19 mouse cellular contexts compared by ENCODE assay signal in the genomic region with DNA sequence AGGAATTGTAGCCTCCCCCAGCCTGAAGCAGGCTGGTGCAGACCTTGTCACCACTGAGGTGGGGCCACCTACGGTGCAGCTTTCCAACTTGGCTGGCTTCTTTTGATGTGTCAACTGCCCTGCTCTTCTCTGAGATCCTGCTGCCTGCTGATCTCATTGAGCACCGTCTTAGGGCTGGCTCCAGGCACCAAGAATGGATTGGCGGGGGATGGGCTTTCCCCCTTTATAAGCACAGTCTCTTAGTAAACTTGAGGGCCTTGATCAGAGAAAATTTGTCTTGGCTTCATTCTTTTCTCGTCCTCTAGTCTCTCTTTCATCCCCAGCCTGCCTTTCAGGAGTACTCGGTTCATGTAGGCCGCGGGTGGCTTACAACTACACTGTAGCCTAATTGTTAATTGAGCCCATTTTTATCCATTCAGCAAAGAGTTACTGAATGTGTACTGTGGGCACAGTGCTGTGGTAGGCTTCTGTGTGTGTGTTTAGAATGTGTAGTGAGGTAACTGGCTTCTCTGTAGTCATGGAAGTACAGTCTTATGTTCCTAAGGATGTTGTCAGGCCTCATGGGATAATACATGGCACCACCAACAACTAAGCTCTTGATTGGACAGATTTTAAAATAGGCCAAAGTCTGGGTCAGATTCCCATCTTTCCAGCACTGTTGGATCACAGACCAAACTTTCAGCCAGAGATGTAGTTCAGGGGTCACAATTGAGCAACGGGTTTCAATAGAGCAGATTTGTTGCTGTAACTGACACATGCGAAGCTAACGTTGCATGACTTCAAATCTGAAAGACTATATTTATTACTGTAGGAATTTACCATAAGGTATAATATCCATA. TPM values are rescaled to one million over a fixed set of nuclear protein-coding genes. Genes with fewer than 3 reads are reported as not detected.
DNase-seq lines count a peak whose midpoint lies in the region; ATAC-seq and TF ChIP-seq lines count a peak whose summit lies in the region.
"Had no signal": no experiment of that assay in that cellular context is flagged by ENCODE, and none has a peak within 500 bp of the region (broad histone marks: within the 10 kb centered on the region; RNA-seq: fewer than 3 reads in every experiment).

No protein-coding gene starts in this region.

- no peak overlapping the region for H3K9ac ChIP-seq in liver, adult 2 months (ENCODE audit: low read depth, low read length)
- no peak overlapping the region for H3K9ac ChIP-seq in liver, embryonic 11.5 days (ENCODE audit: low read depth, low read length)
- H3K9ac ChIP-seq in liver, postnatal 0 days (replicated peaks), result no peak overlapping the region
- H3K9ac ChIP-seq: heart, embryonic 15.5 days; lung, embryonic 14.5 days; neural tube, embryonic 13.5 days had no signal

- intact Hi-C loops in gastrocnemius, adult 2 months (cut with DNase I), result no loop called here

- no peak for ATAC-seq in liver, embryonic 11.5 days (replicated peaks; ENCODE audit: low FRiP score)
- ATAC-seq in liver, postnatal 0 days, result peak; percentile 98
- ATAC-seq in CD4-positive, CD25-positive, alpha-beta regulatory T cell, adult 4 months, result no peak

- peak; percentile 52; the same call in 1 of the 2 replicates for TF ChIP-seq EP300 in liver, postnatal 0 days (IDR thresholded peaks at IDR 0.05; ENCODE audit: low read depth)

- TF ChIP-seq POLR2A in liver, adult 2 months (IDR thresholded peaks at IDR 0.05; ENCODE audit: extremely low read depth, insufficient read depth, low read length), result no peak
- no peak for TF ChIP-seq POLR2A in brain, embryonic 14.5 days (IDR thresholded peaks at IDR 0.05; ENCODE audit: borderline replicate concordance, extremely low read depth, insufficient read depth, insufficient read length, poor library complexity, severe bottlenecking)

- H3K4me3 ChIP-seq in liver, adult 2 months (ENCODE audit: insufficient read depth, low read depth, low read length), result no peak overlapping the region
- no peak overlapping the region for H3K4me3 ChIP-seq in liver, embryonic 11.5 days (ENCODE audit: low read depth, low read length)
- H3K4me3 ChIP-seq in liver, postnatal 0 days (ENCODE audit: low read depth, low read length), result no peak overlapping the region
- no peak overlapping the region for H3K4me3 ChIP-seq in gastrocnemius, adult 2 months
- H3K4me3 ChIP-seq: heart, embryonic 15.5 days; neural tube, embryonic 13.5 days had no signal

- peak; percentile 17 for DNase-seq in adrenal gland, adult 2 months
- DNase-seq in adrenal gland, adult 18-20 months (ENCODE audit: low spot score in 2 of 2), result no peak
- DNase-seq in liver, adult 2 months (ENCODE audit: extremely low read depth, low read depth, low spot score), result peak; percentile 99
- no peak for DNase-seq in liver, embryonic 11.5 days (ENCODE audit: low spot score)
- DNase-seq in brain, embryonic 14.5 days (ENCODE audit: low read depth), result peak; percentile 65
- DNase-seq in liver, postnatal 0 days, result no peak
- no peak for DNase-seq in gastrocnemius, adult 2 months
- DNase-seq: cerebellum, postnatal 10 days; heart, adult 11 months; kidney, adult 11 months; kidney, postnatal 10 days; lung, embryonic 14.5 days; right cerebral cortex, postnatal 25 days; thymus, postnatal 25 days had no signal

- no peaks in the 10 kb centered on the region for H3K9me3 ChIP-seq in liver, embryonic 11.5 days (ENCODE audit: control insufficient read depth, low read length)
- H3K9me3 ChIP-seq in liver, postnatal 0 days (ENCODE audit: low read length), result no peaks in the 10 kb centered on the region
- H3K9me3 ChIP-seq: heart, embryonic 15.5 days; neural tube, embryonic 13.5 days had no signal

- peak overlapping the region; percentile 76 for H3K27ac ChIP-seq in liver, adult 2 months (replicated peaks; ENCODE audit: insufficient read depth, low read depth, low read length)
- H3K27ac ChIP-seq in liver, embryonic 11.5 days (ENCODE audit: low read depth, low read length), result no peak overlapping the region
- H3K27ac ChIP-seq in liver, postnatal 0 days (ENCODE audit: low read depth), result peak overlapping the region; percentile 44; the same call in 1 of the 2 replicates
- H3K27ac ChIP-seq in gastrocnemius, adult 2 months, result no peak overlapping the region
- H3K27ac ChIP-seq: heart, embryonic 15.5 days; macrophage; neural tube, embryonic 13.5 days had no signal

- H3K79me2 ChIP-seq in liver, adult 2 months (ENCODE audit: control insufficient read depth, insufficient read depth, low read length), result no peaks in the 10 kb centered on the region

- WGBS in liver, adult 2 months, result 48% methylated on average over 10 of the region's 10 CpGs
- 83% methylated on average over 10 of the region's 10 CpGs for WGBS in liver, embryonic 11.5 days
- WGBS in liver, postnatal 0 days (ENCODE audit: insufficient replicate concordance), result 73% methylated on average over 10 of the region's 10 CpGs

- H3K4me1 ChIP-seq in liver, adult 2 months (ENCODE audit: control insufficient read depth, insufficient read depth, low read length), result peaks cover 13% of the 10 kb centered on the region; the same call in 1 of the 2 replicates
- no peaks in the 10 kb centered on the region for H3K4me1 ChIP-seq in liver, embryonic 11.5 days (replicated peaks; ENCODE audit: control insufficient read depth, insufficient read depth, low read length)
- H3K4me1 ChIP-seq in liver, postnatal 0 days (ENCODE audit: insufficient read depth), result no peaks in the 10 kb centered on the region
- H3K4me1 ChIP-seq: heart, embryonic 15.5 days; neural tube, embryonic 13.5 days had no signal

- no peaks in the 10 kb centered on the region for H3K27me3 ChIP-seq in liver, adult 2 months (ENCODE audit: control insufficient read depth, insufficient read depth, low read length)
- no peaks in the 10 kb centered on the region for H3K27me3 ChIP-seq in liver, embryonic 11.5 days (replicated peaks; ENCODE audit: control insufficient read depth, insufficient read depth, low read length)
- no peaks in the 10 kb centered on the region for H3K27me3 ChIP-seq in liver, postnatal 0 days (ENCODE audit: insufficient read depth, low read length)
- H3K27me3 ChIP-seq: heart, embryonic 15.5 days; neural tube, embryonic 13.5 days had no signal

- H3K4me2 ChIP-seq in liver, embryonic 11.5 days, result no peak overlapping the region
- no peak overlapping the region for H3K4me2 ChIP-seq in liver, postnatal 0 days (ENCODE audit: low read depth, low read length)
- H3K4me2 ChIP-seq: heart, embryonic 15.5 days; lung, embryonic 14.5 days; neural tube, embryonic 13.5 days had no signal

- H3K36me3 ChIP-seq in liver, adult 2 months (ENCODE audit: control insufficient read depth, insufficient read depth, low read length), result no peaks in the 10 kb centered on the region
- no peaks in the 10 kb centered on the region for H3K36me3 ChIP-seq in liver, embryonic 11.5 days (ENCODE audit: control insufficient read depth, insufficient read depth, low read length)
- no peaks in the 10 kb centered on the region for H3K36me3 ChIP-seq in liver, postnatal 0 days (replicated peaks; ENCODE audit: insufficient read depth, low read length)
- H3K36me3 ChIP-seq: heart, embryonic 15.5 days; neural tube, embryonic 13.5 days had no signal

- TF ChIP-seq CTCF in liver, adult 2 months (IDR thresholded peaks at IDR 0.05; ENCODE audit: low read depth, low read length), result no peak
- TF ChIP-seq CTCF in brain, embryonic 14.5 days (IDR thresholded peaks at IDR 0.05; ENCODE audit: borderline replicate concordance, extremely low read depth, insufficient read depth, insufficient read length), result no peak
- no peak for TF ChIP-seq CTCF in liver, postnatal 0 days (IDR thresholded peaks at IDR 0.05; ENCODE audit: low read depth)
- no peak for TF ChIP-seq CTCF in gastrocnemius, adult 2 months (IDR thresholded peaks at IDR 0.05)

RNA-seq across cellular contexts. Expression of a gene that starts 25.4 kb away (rescaled TPM):
- 100 to 1,000 TPM; 281 to 437 TPM for total RNA-seq in adrenal gland, adult 2 months (2021)
- 147 and 215 TPM in 2 replicates for polyA plus RNA-seq in adrenal gland, adult 2 months (2012; rRNA removed)
- 100 to 1,000 TPM; 290 to 1,000 TPM for total RNA-seq in adrenal gland, adult 18-20 months (2021)
- 2.7 and 2.9 TPM in 2 replicates for total RNA-seq in liver, adult 2 months (2014; rRNA removed)
- 3.8 and 10.3 TPM in 2 replicates for polyA plus RNA-seq in liver, adult 2 months (2012; rRNA removed)
- polyA plus RNA-seq in liver, embryonic 11.5 days (2014; fragmentation: Nextera tagmentation; extraction: Ambion mirVana), result 2.1 and 2.4 TPM in 2 replicates
- polyA plus RNA-seq in brain, embryonic 14.5 days (2012; rRNA removed), result 1.1 and 1.3 TPM in 2 replicates
- polyA plus RNA-seq in liver, postnatal 0 days (2015; fragmentation: Nextera tagmentation; extraction: Ambion mirVana), result 9.7 and 10.0 TPM in 2 replicates
- not detected for polyA plus RNA-seq in CD4-positive, CD25-positive, alpha-beta regulatory T cell, adult 4 months (2017; shearing (Covaris generic))
- total RNA-seq in gastrocnemius, adult 2 months (2021), result 1,000 to 10,000 TPM in 1 of 2 experiments, 100 to 1,000 TPM in 1; 484 to 1,239 TPM
- total RNA-seq: hematopoietic stem cell, adult 5-6 weeks had no signal
- polyA plus RNA-seq: macrophage had no signal

Comparison
In these comparisons a context has a peak if more than half of its experiments do, and no peak if none do; other contexts are left out.
1. DNase-seq: peak in adrenal gland, adult 2 months (single experiment), liver, adult 2 months (single experiment) and brain, embryonic 14.5 days (single experiment); none in adrenal gland, adult 18-20 months (0 of 2), liver, embryonic 11.5 days (single experiment), liver, postnatal 0 days (single experiment) and gastrocnemius, adult 2 months (single experiment).
2. H3K27ac ChIP-seq: peak in liver, adult 2 months (single experiment) and liver, postnatal 0 days (single experiment); none in liver, embryonic 11.5 days (single experiment) and gastrocnemius, adult 2 months (single experiment).
3. RNA of a gene that starts 25.4 kb away (polyA plus RNA-seq): 147 to 215 TPM in adrenal gland, adult 2 months; 9.7 to 10.0 TPM in liver, postnatal 0 days, 3.8 to 10.3 TPM in liver, adult 2 months, 2.1 to 2.4 TPM in liver, embryonic 11.5 days, 1.1 to 1.3 TPM in brain, embryonic 14.5 days and not detected in CD4-positive, CD25-positive, alpha-beta regulatory T cell, adult 4 months; every median in the first group is over 10 times any median in the second.